Mouse (Mus musculus): Measurements from ENCODE around the gene 1700037H04Rik. TPM values are rescaled to one million over a fixed set of nuclear protein-coding genes. Genes with fewer than 3 reads are reported as not detected.

1700037H04Rik gene
- polyA plus RNA-seq, 1 experiment, result 75.2 TPM

- peaks cover 36% of the 10 kb centered on the region for H3K36me3 ChIP-seq (ENCODE audit: control insufficient read depth, insufficient read depth)
- H3K4me3 ChIP-seq, result no peak overlapping the region
- no peak overlapping the region for H3K4me2 ChIP-seq (ENCODE audit: low read depth)
- no peaks in the 10 kb centered on the region for H3K27me3 ChIP-seq (ENCODE audit: control insufficient read depth, insufficient read depth, insufficient read length)
- TF ChIP-seq REST (IDR thresholded peaks at IDR 0.05; ENCODE audit: insufficient read depth, insufficient read length), result no peak
- no peak for TF ChIP-seq USF1 (IDR thresholded peaks at IDR 0.05; ENCODE audit: low read depth)
- H3K79me2 ChIP-seq (ENCODE audit: control insufficient read depth, insufficient read depth), result peaks cover 21% of the 10 kb centered on the region
- no peak overlapping the region for H3ac ChIP-seq (ENCODE audit: control insufficient read depth, insufficient read length)
Observed at GRCm38 (mm10) chr2:131191005-131191390, 31.1 kb upstream of the 1700037H04Rik start.

DNA sequence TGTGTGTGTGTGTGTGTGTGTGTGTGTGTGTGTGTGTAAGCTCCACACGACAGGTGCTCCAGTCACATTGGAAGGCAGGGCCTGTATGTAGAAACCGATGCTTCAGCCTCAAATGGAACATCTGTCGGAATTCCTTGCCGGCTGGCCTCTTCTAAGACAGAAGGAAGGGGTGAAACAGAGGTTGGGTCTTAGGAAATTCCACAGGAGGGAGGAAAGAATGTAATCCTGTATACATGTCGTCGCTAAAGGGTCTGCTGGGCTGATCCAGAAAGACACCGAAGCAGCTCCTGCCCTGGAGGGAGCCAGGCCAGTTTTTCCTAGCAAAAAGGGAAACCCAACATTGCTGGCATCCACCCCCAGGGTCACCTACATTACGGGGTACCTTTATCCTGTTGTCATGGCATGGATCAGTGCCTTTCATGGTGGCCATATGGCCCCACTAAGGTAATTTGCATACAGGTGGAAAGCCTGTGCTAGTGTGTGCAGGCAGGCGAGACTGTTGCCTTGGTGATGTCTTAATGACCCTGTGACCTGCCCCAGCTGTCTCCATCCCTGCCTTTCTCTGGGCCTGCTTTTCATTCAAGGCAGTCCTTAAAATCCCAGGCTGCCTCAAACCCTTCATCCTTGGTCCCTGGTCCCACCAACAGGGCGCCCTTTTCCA, 30.6 kb upstream of the 1700037H04Rik start:
- Histone ChIP-seq H3K4me3 (no peak overlapping the region), H3K79me2 (ENCODE audit: control insufficient read depth, insufficient read depth) (peaks cover 21% of the 10 kb centered on the region), H3K27me3 (ENCODE audit: control insufficient read depth, insufficient read depth, insufficient read length) (no peaks in the 10 kb centered on the region), H3K4me2 (ENCODE audit: low read depth) (peak overlapping the region; percentile 98), H3K36me3 (ENCODE audit: control insufficient read depth, insufficient read depth) (peaks cover 32% of the 10 kb centered on the region), H3ac (ENCODE audit: control insufficient read depth, insufficient read length) (no peak overlapping the region)
- TF ChIP-seq POLR2A (IDR thresholded peaks at IDR 0.05; ENCODE audit: insufficient read length, low read depth) (no peak), MYOD1 (IDR thresholded peaks at IDR 0.05; ENCODE audit: control insufficient read depth in 1 of 3, insufficient read length in 2 of 3, low read depth in 2 of 3) (peak in 2 of 3 experiments; percentile 49 to 56), USF1 (IDR thresholded peaks at IDR 0.05; ENCODE audit: low read depth) (no peak), TCF12 (IDR thresholded peaks at IDR 0.05; ENCODE audit: insufficient read depth, poor library complexity, severe bottlenecking) (peak; percentile 16)

DNA sequence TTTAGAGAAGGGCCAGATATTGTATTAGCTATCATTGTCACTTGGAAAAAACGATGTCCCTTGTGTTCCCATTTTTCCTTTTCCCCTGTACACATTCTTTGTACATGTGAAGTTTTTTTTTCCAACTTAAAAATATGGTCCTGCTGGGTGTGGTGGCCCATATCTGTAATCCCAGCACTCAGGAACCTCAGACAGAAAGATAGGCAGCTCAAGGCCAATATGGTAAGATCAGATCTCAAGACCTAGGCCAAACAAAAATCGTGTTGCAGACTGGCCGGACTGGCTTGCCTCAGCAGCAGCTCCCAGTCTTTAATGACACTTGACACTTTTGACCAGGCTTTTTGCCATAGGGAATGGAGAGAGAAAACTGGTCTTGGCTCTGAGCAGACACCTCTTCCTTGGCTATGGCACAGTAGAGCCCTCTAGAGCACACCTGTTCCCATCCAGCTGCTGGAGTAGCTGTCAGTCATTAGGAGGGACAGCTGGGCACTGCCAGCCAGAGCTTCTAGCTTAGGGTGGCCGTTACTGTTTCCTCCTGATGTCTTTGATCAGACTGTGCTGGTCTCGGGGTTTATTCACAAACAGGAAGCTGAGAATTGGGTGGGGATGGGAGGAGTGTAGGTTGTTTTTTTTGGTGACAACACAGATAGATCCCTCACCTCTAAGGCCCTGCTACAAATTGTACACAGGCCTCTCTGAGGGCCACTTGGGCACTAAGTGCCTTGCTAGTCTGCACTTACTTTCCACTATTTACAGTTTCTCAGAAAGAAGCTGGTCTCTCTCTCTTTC, 29.8 kb upstream of the 1700037H04Rik start:
- TF ChIP-seq MYOG (IDR thresholded peaks at IDR 0.05; ENCODE audit: control insufficient read depth in 1 of 3, insufficient read depth in 1 of 3, insufficient read length in 2 of 3, low read depth in 2 of 3), result peak; percentile 77 to 96 (median 94)
- peak; percentile 94 to 100 (median 98) for TF ChIP-seq MYOD1 (IDR thresholded peaks at IDR 0.05; ENCODE audit: control insufficient read depth in 1 of 3, insufficient read length in 2 of 3, low read depth in 2 of 3)
- no peak for TF ChIP-seq E2F4 (IDR thresholded peaks at IDR 0.05; ENCODE audit: insufficient read depth)
- TF ChIP-seq POLR2AphosphoS2 (IDR thresholded peaks at IDR 0.05; ENCODE audit: insufficient read length, low read depth), result peak; percentile 46
- no peak for TF ChIP-seq SRF (IDR thresholded peaks at IDR 0.05; ENCODE audit: control insufficient read depth, insufficient read length, low read depth)
- TF ChIP-seq TCF12 (IDR thresholded peaks at IDR 0.05; ENCODE audit: insufficient read depth, poor library complexity, severe bottlenecking), result peak; percentile 85
- TF ChIP-seq CEBPB (IDR thresholded peaks at IDR 0.05; ENCODE audit: insufficient read depth, poor library complexity, severe bottlenecking), result no peak
- no peak for TF ChIP-seq MAX (IDR thresholded peaks at IDR 0.05; ENCODE audit: low read depth)
- TF ChIP-seq USF1 (IDR thresholded peaks at IDR 0.05; ENCODE audit: low read depth), result no peak
- no peak for TF ChIP-seq REST (IDR thresholded peaks at IDR 0.05; ENCODE audit: insufficient read depth, insufficient read length)
- TF ChIP-seq TCF3 (IDR thresholded peaks at IDR 0.05; ENCODE audit: insufficient read length, low read depth), result peak; percentile 87
- H3K36me3 ChIP-seq (ENCODE audit: control insufficient read depth, insufficient read depth), result peaks cover 30% of the 10 kb centered on the region
- H3K4me2 ChIP-seq (ENCODE audit: low read depth), result peak overlapping the region; percentile 98
- H3K79me2 ChIP-seq (ENCODE audit: control insufficient read depth, insufficient read depth), result peaks cover 21% of the 10 kb centered on the region
- H3K4me3 ChIP-seq, result no peak overlapping the region
- no peak overlapping the region for H3ac ChIP-seq (ENCODE audit: control insufficient read depth, insufficient read length)
- H3K27me3 ChIP-seq (ENCODE audit: control insufficient read depth, insufficient read depth, insufficient read length), result no peaks in the 10 kb centered on the region

DNA sequence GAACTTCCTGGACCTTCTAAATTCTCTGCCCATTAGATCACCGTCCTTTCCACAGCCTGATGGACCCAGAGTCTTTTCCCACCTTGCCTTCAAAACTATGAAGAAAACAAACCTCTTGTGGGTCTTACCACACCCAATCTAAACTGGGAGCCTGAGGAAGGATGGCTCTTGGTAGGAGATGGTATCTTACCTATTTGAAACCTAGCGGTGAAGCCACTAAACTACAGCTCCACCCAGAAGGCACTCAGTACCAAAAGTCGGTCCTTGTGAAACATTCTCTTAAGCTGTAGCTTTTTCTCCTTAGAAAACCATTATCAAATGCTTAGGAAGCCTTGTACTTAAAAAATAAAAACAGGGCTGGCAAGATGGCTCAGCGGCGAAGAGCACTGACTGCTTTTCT, 28.4 kb upstream of the 1700037H04Rik start:
- H3K4me3 ChIP-seq, result peak overlapping the region; percentile 54
- H3K27me3 ChIP-seq (ENCODE audit: control insufficient read depth, insufficient read depth, insufficient read length), result no peaks in the 10 kb centered on the region
- TF ChIP-seq TCF3 (IDR thresholded peaks at IDR 0.05; ENCODE audit: insufficient read length, low read depth) (no peak), REST (IDR thresholded peaks at IDR 0.05; ENCODE audit: insufficient read depth, insufficient read length) (no peak), MYOD1 (IDR thresholded peaks at IDR 0.05; ENCODE audit: control insufficient read depth in 1 of 3, insufficient read length in 2 of 3, low read depth in 2 of 3) (no peak), E2F4 (IDR thresholded peaks at IDR 0.05; ENCODE audit: insufficient read depth) (no peak), CEBPB (IDR thresholded peaks at IDR 0.05; ENCODE audit: insufficient read depth, poor library complexity, severe bottlenecking) (no peak), POLR2AphosphoS2 (IDR thresholded peaks at IDR 0.05; ENCODE audit: insufficient read length, low read depth) (no peak), MAX (IDR thresholded peaks at IDR 0.05; ENCODE audit: low read depth) (no peak), USF1 (IDR thresholded peaks at IDR 0.05; ENCODE audit: low read depth) (no peak), POLR2A (IDR thresholded peaks at IDR 0.05; ENCODE audit: insufficient read length, low read depth) (no peak), MYOG (IDR thresholded peaks at IDR 0.05; ENCODE audit: control insufficient read depth in 1 of 3, insufficient read depth in 1 of 3, insufficient read length in 2 of 3, low read depth in 2 of 3) (no peak), TCF12 (IDR thresholded peaks at IDR 0.05; ENCODE audit: insufficient read depth, poor library complexity, severe bottlenecking) (no peak), SRF (IDR thresholded peaks at IDR 0.05; ENCODE audit: control insufficient read depth, insufficient read length, low read depth) (no peak)
- H3K36me3 ChIP-seq (ENCODE audit: control insufficient read depth, insufficient read depth), result peaks cover 18% of the 10 kb centered on the region
- peak overlapping the region; percentile 98 for H3K4me2 ChIP-seq (ENCODE audit: low read depth)
- H3K79me2 ChIP-seq (ENCODE audit: control insufficient read depth, insufficient read depth), result peaks cover 21% of the 10 kb centered on the region
- no peak overlapping the region for H3ac ChIP-seq (ENCODE audit: control insufficient read depth, insufficient read length)

DNA sequence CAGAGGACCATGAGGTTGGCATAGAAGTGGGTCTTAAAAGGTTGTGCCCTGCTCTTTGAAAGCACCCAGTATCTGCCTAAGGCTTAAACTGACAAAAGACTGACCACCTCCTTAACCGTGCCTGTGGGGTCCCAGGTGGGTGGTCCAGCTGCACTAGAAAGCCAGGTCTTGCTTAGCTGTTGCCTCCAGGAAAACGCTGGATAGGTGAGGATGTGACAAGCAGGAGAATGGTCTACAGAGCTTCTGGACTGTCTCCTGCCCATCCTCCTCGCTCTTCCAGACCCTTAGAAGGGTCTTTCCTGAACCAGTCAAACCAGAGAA, 27.7 kb upstream of the 1700037H04Rik start:
- TF ChIP-seq POLR2A (IDR thresholded peaks at IDR 0.05; ENCODE audit: insufficient read length, low read depth) (peak; percentile 8), REST (IDR thresholded peaks at IDR 0.05; ENCODE audit: insufficient read depth, insufficient read length) (no peak), MYOD1 (IDR thresholded peaks at IDR 0.05; ENCODE audit: control insufficient read depth in 1 of 3, insufficient read length in 2 of 3, low read depth in 2 of 3) (no peak)
- H3K4me3 ChIP-seq, result peak overlapping the region; percentile 54
- H3K79me2 ChIP-seq (ENCODE audit: control insufficient read depth, insufficient read depth), result peaks cover 21% of the 10 kb centered on the region
- H3ac ChIP-seq (ENCODE audit: control insufficient read depth, insufficient read length), result peak overlapping the region; percentile 14
- H3K27me3 ChIP-seq (ENCODE audit: control insufficient read depth, insufficient read depth, insufficient read length), result no peaks in the 10 kb centered on the region
- H3K36me3 ChIP-seq (ENCODE audit: control insufficient read depth, insufficient read depth), result peaks cover 10% of the 10 kb centered on the region
- peak overlapping the region; percentile 98 for H3K4me2 ChIP-seq (ENCODE audit: low read depth)

Data from myocyte (in vitro differentiated cells).